Mouse (Mus musculus) thymus, adult 2 months (tissue): ENCODE measurements around the gene Nt5c3.

Source experiments
- CTCF ChIP-seq: fragments of 200-500 bp; IDR thresholded peaks from 2 replicates; pipeline ENCODE4 v1.5.1; 2012; ENCODE audit warnings: mild to moderate bottlenecking, control low read depth, low read length, moderate library complexity, borderline replicate concordance; ENCODE audit not compliant: control insufficient read depth, poor library complexity, insufficient read depth; ENCODE audit errors: extremely low read depth
- POLR2A ChIP-seq: fragments of 200-500 bp; IDR thresholded peaks from 2 replicates; pipeline ENCODE4 v1.6.1; 2012; ENCODE audit warnings: mild to moderate bottlenecking, low read length, control low read depth, moderate library complexity; ENCODE audit not compliant: control insufficient read depth, poor library complexity, insufficient read depth; ENCODE audit errors: extremely low read depth

GRCm38 (mm10) chr6:56856748-56857147 is 67.0 kb downstream of the Nt5c3 start:
- no peak for TF ChIP-seq CTCF
- TF ChIP-seq POLR2A = no peak
